ENCODE assay signal across 8 mouse cellular contexts in the genomic region with DNA sequence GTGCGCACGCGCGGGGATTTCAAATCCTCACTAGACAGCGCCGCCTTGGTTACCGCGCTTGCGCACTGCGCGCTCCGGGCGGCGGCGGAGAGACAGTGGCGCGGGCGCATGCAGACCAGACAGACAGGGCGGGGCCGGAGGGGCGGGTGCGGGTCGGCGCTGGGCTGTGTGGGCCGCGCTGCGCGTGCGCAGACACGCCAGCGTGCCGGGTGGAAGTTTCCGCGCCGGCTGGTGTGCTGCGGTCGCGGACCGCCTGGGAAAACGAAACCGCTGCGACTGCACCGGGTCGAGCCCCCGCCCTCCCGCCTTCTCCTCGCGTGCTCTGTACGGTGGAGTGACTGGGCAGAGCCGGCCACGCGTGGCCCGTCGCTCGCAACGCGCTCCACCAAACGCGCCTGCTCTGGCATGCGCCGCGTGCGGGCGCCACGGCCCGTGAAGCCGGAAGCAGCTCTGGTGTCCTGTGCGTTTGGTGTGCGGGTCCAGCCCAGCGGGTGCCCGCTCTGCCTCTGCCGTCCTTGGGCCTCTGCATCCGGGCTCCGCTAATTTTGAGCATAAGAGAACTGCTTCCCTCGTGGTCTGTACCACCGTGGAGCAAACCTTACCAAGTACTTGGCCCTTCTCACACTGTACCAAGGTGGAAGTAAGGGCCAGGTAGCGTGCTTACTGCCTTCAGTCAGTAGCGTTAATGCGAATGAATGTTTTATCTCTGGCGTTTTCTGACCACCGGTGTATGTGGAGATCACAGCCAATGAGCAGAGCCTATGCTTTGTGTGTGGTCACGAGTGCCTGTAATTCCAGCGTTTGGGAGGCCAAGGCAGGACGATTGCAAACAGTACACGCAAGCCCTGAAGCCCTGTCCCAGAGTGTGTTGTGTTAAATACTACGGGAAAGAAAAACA. TPM values are rescaled to one million over a fixed set of nuclear protein-coding genes. Genes with fewer than 3 reads are reported as not detected.
A peak's percentile ranks its signal among the peaks of the same experiment; 100 is the strongest.
DNase-seq lines count a peak whose midpoint lies in the region; ATAC-seq lines count a peak whose summit lies in the region.

No protein-coding gene starts in this region.

- 0 out of 2 replicates have a peak, but pooled peaks cover 3% of the 10 kb centered on the region for H3K36me3 ChIP-seq in hindbrain, embryonic 12.5 days

- peak overlapping the region; percentile 97 for H3K9ac ChIP-seq in hindbrain, embryonic 12.5 days

- WGBS in hindbrain, embryonic 12.5 days: under 1% methylated on average over 80 of the region's 86 CpGs

- H3K9me3 ChIP-seq in hindbrain, embryonic 12.5 days (replicated peaks): no peaks in the 10 kb centered on the region

- H3K27ac ChIP-seq in hindbrain, embryonic 12.5 days: peak overlapping the region; percentile 96

- H3K4me3 ChIP-seq in hindbrain, embryonic 12.5 days: peak overlapping the region; percentile 99

- H3K4me1 ChIP-seq in hindbrain, embryonic 12.5 days: peaks cover 56% of the 10 kb centered on the region

- DNase-seq in Muller cell, postnatal 12 days (ENCODE audit: inconsistent ontology term): peak; percentile 99
- DNase-seq in cerebellum, adult 9-11 months: peak; percentile 99
- peak; percentile 92 to 97 for DNase-seq in frontal cortex, adult 2 months (ENCODE audit: extremely low spot score in 1 of 2, low spot score in 1 of 2)
- DNase-seq in layer of hippocampus, postnatal 14 days (ENCODE audit: low spot score in 2 of 2): peak; percentile 95 to 98
- DNase-seq in lung, postnatal 14 days: peak; percentile 98
- peak; percentile 98 for DNase-seq in retina, adult 2 months (ENCODE audit: low read depth, low spot score)
- DNase-seq in thymus, postnatal 36 days: peak; percentile 98 to 99

- peak; percentile 95 for ATAC-seq in hindbrain, embryonic 12.5 days (ENCODE audit: low FRiP score)

- H3K4me2 ChIP-seq in hindbrain, embryonic 12.5 days (replicated peaks): peak overlapping the region; percentile 85

- no peaks in the 10 kb centered on the region for H3K27me3 ChIP-seq in hindbrain, embryonic 12.5 days

RNA-seq across cellular contexts. Expression of a gene that starts 0.5 kb away (rescaled TPM):
- polyA plus RNA-seq in frontal cortex, adult 2 months (2012; rRNA removed): 24.7 and 25.7 TPM in 2 replicates
- 5.9 and 8.4 TPM in 2 replicates for polyA plus RNA-seq in hindbrain, embryonic 12.5 days (2016; fragmentation: Nextera tagmentation; extraction: Ambion mirVana)
- total RNA-seq in layer of hippocampus, postnatal 14 days (2021): 10 to 100 TPM; 38.0 to 38.2 TPM

RNA-seq across cellular contexts. Expression of a gene that starts 1.4 kb away (rescaled TPM):
- 54.1 and 64.6 TPM in 2 replicates for polyA plus RNA-seq in frontal cortex, adult 2 months (2012; rRNA removed)
- 91.8 and 98.4 TPM in 2 replicates for polyA plus RNA-seq in hindbrain, embryonic 12.5 days (2016; fragmentation: Nextera tagmentation; extraction: Ambion mirVana)
- total RNA-seq in layer of hippocampus, postnatal 14 days (2021): 10 to 100 TPM; 72.2 to 75.5 TPM

Comparison
In these comparisons a context has a peak if more than half of its experiments do, and no peak if none do; other contexts are left out.
1. Peak in every context shown above with its lines: DNase-seq, ATAC-seq, H3K4me3 ChIP-seq and H3K27ac ChIP-seq.